Mouse (Mus musculus) E14TG2a.4 (cell line): Measurements from ENCODE around the gene Sema5a.

Source experiments
- CTCF ChIP-seq: conservative IDR thresholded peaks from 2 replicates; pipeline ENCODE4 v1.5.1; 2014; ENCODE audit warnings: low read length
- NANOG ChIP-seq: IDR thresholded peaks from 2 replicates; pipeline ENCODE4 v1.6.1; 2014; ENCODE audit warnings: borderline replicate concordance, low read length, mixed read lengths
- POU5F1 ChIP-seq: IDR thresholded peaks from 2 replicates; pipeline ENCODE4 v1.6.1; 2014; ENCODE audit warnings: low read length, borderline replicate concordance

GRCm38 (mm10) chr15:32437654-32438053, 193.0 kb downstream of the Sema5a start:
- TF ChIP-seq CTCF = peak; percentile 65
- no peak for TF ChIP-seq POU5F1
- no peak for TF ChIP-seq NANOG
